Mouse (Mus musculus) C2C12 (cell line): ENCODE results near the gene Gng7.
A peak's percentile ranks its signal among the peaks of the same experiment; 100 is the strongest.

Experiments used
- CEBPB ChIP-seq: IDR thresholded peaks from one replicate; pipeline ENCODE4 v1.6.1; 2011; ENCODE audit warnings: low read depth, mild to moderate bottlenecking, control low read depth, moderate library complexity
- CTCF ChIP-seq: IDR thresholded peaks from one replicate; pipeline ENCODE4 v1.5.1; 2011; ENCODE audit not compliant: control insufficient read depth, insufficient read depth, insufficient read length
- FOSL1 ChIP-seq: IDR thresholded peaks from one replicate; pipeline ENCODE4 v1.8.0; 2011; ENCODE audit warnings: mild to moderate bottlenecking, low read length; ENCODE audit not compliant: poor library complexity, insufficient read depth, severe bottlenecking
- MAX ChIP-seq: IDR thresholded peaks from one replicate; pipeline ENCODE4 v1.6.1; 2011; ENCODE audit warnings: mild to moderate bottlenecking, control low read depth
- MYOD1 ChIP-seq: IDR thresholded peaks from one replicate; pipeline ENCODE4 v1.6.1; 2011; ENCODE audit warnings: low read depth; ENCODE audit not compliant: control insufficient read depth, insufficient read length
- MYOG ChIP-seq: IDR thresholded peaks from one replicate; pipeline ENCODE4 v1.6.1; 2011; ENCODE audit not compliant: control insufficient read depth, insufficient read length; ENCODE audit errors: extremely low read depth
- USF1 ChIP-seq: IDR thresholded peaks from one replicate; pipeline ENCODE4 v1.6.1; 2011; ENCODE audit warnings: low read depth, mild to moderate bottlenecking, control low read depth, moderate library complexity

DNA sequence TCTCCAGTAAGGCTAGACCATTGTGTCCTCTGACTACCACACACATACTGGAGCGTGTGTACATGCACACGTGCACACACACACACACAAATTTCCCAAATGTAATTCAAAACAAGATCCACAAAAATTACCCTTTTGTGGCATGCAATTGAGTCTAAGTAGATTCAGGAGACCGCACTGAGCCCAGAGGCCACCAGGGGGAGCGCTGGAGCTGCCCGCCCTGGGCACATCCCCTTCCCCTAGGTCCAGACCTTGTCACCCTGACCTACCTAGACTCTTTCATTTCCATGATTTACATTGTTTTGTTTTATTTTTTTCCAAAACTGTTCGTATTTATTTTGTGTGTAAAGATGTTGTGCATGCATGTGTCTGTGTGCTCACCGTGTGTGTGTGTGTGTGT, 1.9 kb upstream of the Gng7 start:
- TF ChIP-seq CTCF (peak; percentile 79), CEBPB (no peak), MYOD1 (no peak), MYOG (no peak), USF1 (no peak), FOSL1 (no peak), MAX (no peak)
